Mouse (Mus musculus): ENCODE results near the gene Map2k5. TPM values are rescaled to one million over a fixed set of nuclear protein-coding genes. Genes with fewer than 3 reads are reported as not detected.

The Map2k5 gene
- polyA plus RNA-seq, 1 experiment from 2014 or later: 22.8 TPM

- 74% methylated on average over 4 of the region's 4 CpGs for WGBS
- Histone ChIP-seq H3K9ac (ENCODE audit: low read depth, low read length) (no peak overlapping the region), H3K27me3 (replicated peaks; ENCODE audit: control insufficient read depth, insufficient read depth, low read length) (no peaks in the 10 kb centered on the region), H3K36me3 (ENCODE audit: control insufficient read depth, insufficient read depth, low read length) (no peaks in the 10 kb centered on the region), H3K4me3 (ENCODE audit: low read length) (no peak overlapping the region), H3K4me1 (ENCODE audit: control insufficient read depth, insufficient read depth, low read length) (peaks cover 3% of the 10 kb centered on the region), H3K27ac (ENCODE audit: low read length) (no peak overlapping the region), H3K9me3 (ENCODE audit: control insufficient read depth, low read length) (no peaks in the 10 kb centered on the region), H3K4me2 (ENCODE audit: low read depth, low read length) (no peak overlapping the region)
- ATAC-seq: no peak
Measured at GRCm38 (mm10) chr9:63192809-63193208, 184.9 kb downstream of the Map2k5 start.

DNA sequence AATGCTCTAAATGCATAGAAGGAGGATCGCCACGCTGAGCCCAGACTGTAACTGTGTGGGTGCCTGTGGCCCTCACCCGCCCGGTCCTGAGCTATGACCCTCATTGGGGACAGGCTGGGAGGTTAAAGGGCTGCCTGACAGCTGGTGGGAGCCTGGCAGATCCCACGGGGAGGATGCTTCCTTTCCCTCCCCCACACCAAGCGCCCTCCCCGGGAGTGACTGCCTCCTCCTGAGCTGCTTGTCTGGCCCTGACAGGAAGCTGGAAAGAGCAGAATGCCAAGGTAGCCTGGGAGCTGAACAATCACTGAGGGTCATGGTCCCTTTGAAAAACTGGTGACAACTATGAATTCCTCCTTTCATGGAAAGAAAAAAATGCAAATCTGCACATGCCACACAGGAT lies 190.4 kb downstream of the Map2k5 start:
- no peak for ATAC-seq

GRCm38 (mm10) chr9:63185249-63185648 lies 192.5 kb downstream of the Map2k5 start:
- H3K4me3 ChIP-seq (ENCODE audit: low read length): no peak overlapping the region
- no peaks in the 10 kb centered on the region for H3K9me3 ChIP-seq (ENCODE audit: control insufficient read depth, low read length)
- H3K4me2 ChIP-seq (ENCODE audit: low read depth, low read length): no peak overlapping the region
- H3K36me3 ChIP-seq (ENCODE audit: control insufficient read depth, insufficient read depth, low read length): no peaks in the 10 kb centered on the region
- H3K27ac ChIP-seq (ENCODE audit: low read length): no peak overlapping the region
- peaks cover 6% of the 10 kb centered on the region; the same call in 1 of the 2 replicates for H3K4me1 ChIP-seq (ENCODE audit: control insufficient read depth, insufficient read depth, low read length)
- 61% methylated on average over 7 of the region's 7 CpGs for WGBS
- no peaks in the 10 kb centered on the region for H3K27me3 ChIP-seq (replicated peaks; ENCODE audit: control insufficient read depth, insufficient read depth, low read length)
- no peak overlapping the region for H3K9ac ChIP-seq (ENCODE audit: low read depth, low read length)
- ATAC-seq: no peak

More for the DNA sequence above, 190.4 kb downstream of the Map2k5 start:
- Histone ChIP-seq H3K27ac (ENCODE audit: low read length) (no peak overlapping the region), H3K4me1 (ENCODE audit: control insufficient read depth, insufficient read depth, low read length) (peaks cover 6% of the 10 kb centered on the region; the same call in 1 of the 2 replicates), H3K9ac (ENCODE audit: low read depth, low read length) (no peak overlapping the region), H3K4me2 (ENCODE audit: low read depth, low read length) (no peak overlapping the region), H3K9me3 (ENCODE audit: control insufficient read depth, low read length) (no peaks in the 10 kb centered on the region), H3K36me3 (ENCODE audit: control insufficient read depth, insufficient read depth, low read length) (no peaks in the 10 kb centered on the region), H3K4me3 (ENCODE audit: low read length) (no peak overlapping the region), H3K27me3 (replicated peaks; ENCODE audit: control insufficient read depth, insufficient read depth, low read length) (no peaks in the 10 kb centered on the region)
- WGBS: 30% methylated on average over 7 of the region's 7 CpGs

GRCm38 (mm10) chr9:63183864-63184263 lies 193.8 kb downstream of the Map2k5 start:
- Histone ChIP-seq H3K4me1 (ENCODE audit: control insufficient read depth, insufficient read depth, low read length) (peaks cover 6% of the 10 kb centered on the region; the same call in 1 of the 2 replicates), H3K27ac (ENCODE audit: low read length) (no peak overlapping the region), H3K9ac (ENCODE audit: low read depth, low read length) (no peak overlapping the region), H3K9me3 (ENCODE audit: control insufficient read depth, low read length) (no peaks in the 10 kb centered on the region), H3K27me3 (replicated peaks; ENCODE audit: control insufficient read depth, insufficient read depth, low read length) (no peaks in the 10 kb centered on the region), H3K36me3 (ENCODE audit: control insufficient read depth, insufficient read depth, low read length) (no peaks in the 10 kb centered on the region), H3K4me2 (ENCODE audit: low read depth, low read length) (no peak overlapping the region), H3K4me3 (ENCODE audit: low read length) (no peak overlapping the region)
- WGBS: 54% methylated on average over 7 of the region's 7 CpGs
- no peak for ATAC-seq

DNA sequence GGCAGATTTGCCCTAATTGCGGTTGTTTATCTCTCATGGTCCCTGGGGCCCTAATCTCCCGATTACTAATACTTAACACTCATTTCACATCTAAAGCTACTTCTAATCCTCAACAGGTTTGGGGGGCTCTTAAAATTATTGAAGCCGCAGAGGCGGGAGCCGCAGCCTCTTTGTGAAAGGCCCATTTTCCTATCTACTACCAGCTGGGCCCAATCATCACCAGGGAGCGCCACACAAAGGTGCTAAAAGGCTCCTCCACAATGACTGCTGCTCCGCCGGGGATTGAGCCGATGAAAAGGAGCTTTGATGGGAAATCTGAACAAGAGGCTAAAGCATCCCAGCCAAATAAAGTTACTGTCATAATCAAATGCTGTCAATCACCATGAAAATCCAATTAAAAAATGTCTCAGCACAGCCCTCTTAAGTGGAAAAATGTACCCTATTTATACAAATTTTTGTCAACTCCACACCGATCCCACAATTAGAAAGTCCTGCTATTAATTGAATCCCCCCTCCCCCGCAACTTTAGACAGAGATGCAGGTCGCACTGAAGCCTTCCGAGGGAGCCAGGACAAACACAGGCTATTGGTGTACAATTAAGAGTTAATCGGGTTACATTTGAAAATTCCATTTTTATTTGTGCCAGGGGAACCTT lies 195.3 kb downstream of the Map2k5 start:
- no peak overlapping the region for H3K9ac ChIP-seq (ENCODE audit: low read depth, low read length)
- H3K4me3 ChIP-seq (ENCODE audit: low read length): no peak overlapping the region
- peaks cover 3% of the 10 kb centered on the region; the same call in 1 of the 2 replicates for H3K4me1 ChIP-seq (ENCODE audit: control insufficient read depth, insufficient read depth, low read length)
- H3K27ac ChIP-seq (ENCODE audit: low read length): no peak overlapping the region
- 60% methylated on average over 14 of the region's 14 CpGs for WGBS
- no peak for ATAC-seq
- no peaks in the 10 kb centered on the region for H3K9me3 ChIP-seq (ENCODE audit: control insufficient read depth, low read length)
- H3K27me3 ChIP-seq (replicated peaks; ENCODE audit: control insufficient read depth, insufficient read depth, low read length): no peaks in the 10 kb centered on the region
- H3K4me2 ChIP-seq (ENCODE audit: low read depth, low read length): no peak overlapping the region
- no peaks in the 10 kb centered on the region for H3K36me3 ChIP-seq (ENCODE audit: control insufficient read depth, insufficient read depth, low read length)

GRCm38 (mm10) chr9:63181337-63182178 lies 196.1 kb downstream of the Map2k5 start:
- Histone ChIP-seq H3K27me3 (replicated peaks; ENCODE audit: control insufficient read depth, insufficient read depth, low read length) (no peaks in the 10 kb centered on the region), H3K9ac (ENCODE audit: low read depth, low read length) (no peak overlapping the region), H3K4me1 (ENCODE audit: control insufficient read depth, insufficient read depth, low read length) (no peaks in the 10 kb centered on the region; the same call in 1 of the 2 replicates), H3K27ac (ENCODE audit: low read length) (no peak overlapping the region), H3K4me2 (ENCODE audit: low read depth, low read length) (no peak overlapping the region), H3K4me3 (ENCODE audit: low read length) (no peak overlapping the region), H3K36me3 (ENCODE audit: control insufficient read depth, insufficient read depth, low read length) (no peaks in the 10 kb centered on the region), H3K9me3 (ENCODE audit: control insufficient read depth, low read length) (no peaks in the 10 kb centered on the region)
- no peak for ATAC-seq
- 70% methylated on average over 11 of the region's 11 CpGs for WGBS

GRCm38 (mm10) chr9:63178296-63178695 lies 199.4 kb downstream of the Map2k5 start:
- Histone ChIP-seq H3K4me1 (ENCODE audit: control insufficient read depth, insufficient read depth, low read length) (no peaks in the 10 kb centered on the region), H3K36me3 (ENCODE audit: control insufficient read depth, insufficient read depth, low read length) (no peaks in the 10 kb centered on the region), H3K4me2 (ENCODE audit: low read depth, low read length) (no peak overlapping the region), H3K27me3 (replicated peaks; ENCODE audit: control insufficient read depth, insufficient read depth, low read length) (no peaks in the 10 kb centered on the region), H3K9me3 (ENCODE audit: control insufficient read depth, low read length) (no peaks in the 10 kb centered on the region), H3K9ac (ENCODE audit: low read depth, low read length) (no peak overlapping the region), H3K4me3 (ENCODE audit: low read length) (no peak overlapping the region), H3K27ac (ENCODE audit: low read length) (no peak overlapping the region)
- 80% methylated on average over 8 of the region's 8 CpGs for WGBS
- ATAC-seq: no peak

GRCm38 (mm10) chr9:63174001-63174721 lies 203.5 kb downstream of the Map2k5 start:
- WGBS: 88% methylated on average over 8 of the region's 8 CpGs
- Histone ChIP-seq H3K4me3 (ENCODE audit: low read length) (no peak overlapping the region), H3K27me3 (replicated peaks; ENCODE audit: control insufficient read depth, insufficient read depth, low read length) (no peaks in the 10 kb centered on the region), H3K9me3 (ENCODE audit: control insufficient read depth, low read length) (no peaks in the 10 kb centered on the region), H3K9ac (ENCODE audit: low read depth, low read length) (no peak overlapping the region), H3K27ac (ENCODE audit: low read length) (no peak overlapping the region), H3K4me1 (ENCODE audit: control insufficient read depth, insufficient read depth, low read length) (no peaks in the 10 kb centered on the region), H3K36me3 (ENCODE audit: control insufficient read depth, insufficient read depth, low read length) (peaks cover under 1% of the 10 kb centered on the region; the same call in 1 of the 2 replicates), H3K4me2 (ENCODE audit: low read depth, low read length) (no peak overlapping the region)
- no peak for ATAC-seq

DNA sequence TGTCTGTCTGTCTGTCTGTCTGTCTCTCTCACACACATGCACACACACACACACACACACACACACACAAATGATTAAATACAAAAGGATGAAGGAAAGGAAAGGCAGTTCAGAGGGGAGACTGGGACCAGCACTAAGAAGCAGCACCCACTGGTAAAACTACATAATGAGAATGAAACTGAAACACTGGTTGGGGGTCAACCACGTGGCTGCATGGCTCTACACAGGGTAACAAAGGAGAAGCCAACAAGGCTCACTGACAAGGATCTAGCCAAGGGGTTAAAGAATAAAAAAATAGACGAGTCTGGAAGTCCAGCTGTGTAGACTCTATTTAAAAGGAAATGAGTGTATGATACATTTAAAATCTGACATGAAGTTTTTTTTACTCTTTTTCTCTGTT lies 205.8 kb downstream of the Map2k5 start:
- Histone ChIP-seq H3K9me3 (ENCODE audit: control insufficient read depth, low read length) (no peaks in the 10 kb centered on the region), H3K4me3 (ENCODE audit: low read length) (no peak overlapping the region), H3K36me3 (ENCODE audit: control insufficient read depth, insufficient read depth, low read length) (peaks cover 2% of the 10 kb centered on the region; the same call in 1 of the 2 replicates), H3K27ac (ENCODE audit: low read length) (no peak overlapping the region), H3K9ac (ENCODE audit: low read depth, low read length) (no peak overlapping the region), H3K4me1 (ENCODE audit: control insufficient read depth, insufficient read depth, low read length) (no peaks in the 10 kb centered on the region), H3K27me3 (replicated peaks; ENCODE audit: control insufficient read depth, insufficient read depth, low read length) (no peaks in the 10 kb centered on the region), H3K4me2 (ENCODE audit: low read depth, low read length) (no peak overlapping the region)
- no peak for ATAC-seq
- 56% methylated on average over 2 of the region's 2 CpGs for WGBS
